Mouse (Mus musculus) neural tube, embryonic 11.5 days (tissue): ENCODE results near the gene Duxf3. TPM values are rescaled to one million over a fixed set of nuclear protein-coding genes. Genes with fewer than 3 reads are reported as not detected.
"Not testable (repeated sequence)": the region's sequence is repeated elsewhere in the genome, so short reads cannot be mapped to it uniquely, and the experiment has no call there.

ENCODE experiments used
- ATAC-seq: fragments of 200-750 bp; cut with Nextera tagmentation; 2 replicates; pipeline ENCODE4 v1.8.0; 2017; ENCODE audit warnings: moderate number of reproducible peaks, mild to moderate bottlenecking, moderate TSS enrichment, moderate library complexity; ENCODE audit not compliant: insufficient read depth, low FRiP score, low TSS enrichment
- DNase-seq: peaks from one replicate; pipeline ENCODE4 v3.0.0-alpha.2; 2015; ENCODE audit warnings: low spot score
- H3K27ac ChIP-seq: fragments of 300-500 bp; sonication (generic); 2 replicates; pipeline ENCODE4 v1.5.1; 2014; ENCODE audit warnings: low read depth, mild to moderate bottlenecking, low read length
- H3K27me3 ChIP-seq: fragments of 300-500 bp; sonication (generic); 2 replicates; pipeline ENCODE4 v1.6.1; 2014; ENCODE audit warnings: mild to moderate bottlenecking, low read length, mixed read lengths; ENCODE audit not compliant: control insufficient read depth, insufficient read depth
- H3K36me3 ChIP-seq: fragments of 300-500 bp; sonication (generic); 2 replicates; pipeline ENCODE4 v1.6.1; 2014; ENCODE audit warnings: mild to moderate bottlenecking, low read length, moderate library complexity, mixed read lengths; ENCODE audit not compliant: control insufficient read depth, insufficient read depth
- H3K4me1 ChIP-seq: fragments of 300-500 bp; sonication (generic); 2 replicates; pipeline ENCODE4 v1.6.1; 2014; ENCODE audit warnings: low read length, mixed read lengths; ENCODE audit not compliant: control insufficient read depth, insufficient read depth
- H3K4me2 ChIP-seq: fragments of 300-500 bp; sonication (generic); 2 replicates; pipeline ENCODE4 v1.6.1; 2014; ENCODE audit warnings: low read depth, mild to moderate bottlenecking, moderate library complexity
- H3K4me3 ChIP-seq: fragments of 300-500 bp; sonication (generic); 2 replicates; pipeline ENCODE4 v1.5.1; 2014; ENCODE audit warnings: low read depth, low read length
- H3K9ac ChIP-seq: fragments of 300-500 bp; sonication (generic); 2 replicates; pipeline ENCODE4 v1.6.1; 2014; ENCODE audit warnings: mild to moderate bottlenecking, low read length
- H3K9me3 ChIP-seq: fragments of 300-500 bp; sonication (generic); 2 replicates; pipeline ENCODE4 v1.6.1; 2016; ENCODE audit warnings: low read length; ENCODE audit not compliant: control insufficient read depth
- WGBS: fragments of 180-500 bp; shearing (Covaris S2); extraction: QIAGEN DNeasy Blood & Tissue Kit; methylation state at CpG from one replicate; pipeline ENCODE4 v1.1.7; 2014; 5-methylcytosine and 5-hydroxymethylcytosine counted together
- polyA plus RNA-seq: library from polyadenylated mRNA; unstranded; fragments of >200 nt; fragmentation: Nextera tagmentation; extraction: Ambion mirVana; gene quantifications from 2 replicates; pipeline ENCODE4 v1.2.1, GENCODE M21; 2014

Gene Duxf3
- not detected in 2 replicates for polyA plus RNA-seq

DNA sequence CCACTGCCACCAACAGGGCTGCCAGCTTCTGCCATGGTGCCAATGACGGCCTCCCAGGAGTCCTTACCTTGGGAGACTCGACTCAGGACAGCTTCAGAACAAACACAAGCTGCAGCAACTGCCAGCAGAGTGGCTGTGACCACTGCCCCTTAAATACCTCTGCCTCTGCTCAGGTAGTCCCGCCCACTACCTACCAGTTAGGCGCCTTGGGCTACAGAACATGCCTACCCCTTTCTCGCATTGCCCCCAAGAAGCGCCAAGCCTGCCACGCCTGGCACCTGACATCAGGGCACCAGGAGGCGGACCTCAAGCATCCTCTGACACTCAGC, at the start of gene Duxf3:
TSS of gene Duxf3 (minus strand) at position 35 of the 329 bp plus-strand sequence.
- not testable (repeated sequence) for H3K4me3 ChIP-seq, H3K4me1 ChIP-seq, H3K27me3 ChIP-seq, H3K27ac ChIP-seq, H3K36me3 ChIP-seq, H3K9ac ChIP-seq, H3K4me2 ChIP-seq, DNase-seq
- WGBS = 88% methylated on average over 6 of the region's 8 CpGs
- peaks cover 17% of the 10 kb centered on the region for H3K9me3 ChIP-seq
- ATAC-seq = peak; percentile 41

DNA sequence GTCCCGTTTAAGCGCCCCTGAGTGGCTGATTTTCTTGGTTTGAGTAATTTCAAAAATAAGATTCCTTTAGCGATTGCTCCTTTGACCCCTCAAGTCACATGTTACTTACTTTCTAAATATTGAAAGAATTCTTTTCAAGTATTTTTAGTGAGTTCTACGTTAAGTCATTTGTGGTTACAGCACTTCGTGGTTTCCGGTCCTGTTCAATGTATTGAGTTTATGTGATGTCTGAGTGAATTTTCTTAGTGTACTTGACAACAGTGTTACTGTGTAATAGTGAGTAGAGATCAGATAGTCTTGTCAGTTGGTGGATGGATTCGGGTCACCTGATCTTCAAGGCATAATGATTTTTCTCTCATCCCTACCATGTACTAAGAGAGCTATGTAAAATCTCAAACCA, 49.8 kb upstream of the Duxf3 start:
- no peak overlapping the region for H3K9ac ChIP-seq
- WGBS = 95% methylated on average over 7 of the region's 7 CpGs
- H3K36me3 ChIP-seq = peaks cover 13% of the 10 kb centered on the region
- H3K27me3 ChIP-seq = no peaks in the 10 kb centered on the region
- no peaks in the 10 kb centered on the region for H3K4me1 ChIP-seq
- no peak overlapping the region for H3K4me3 ChIP-seq
- ATAC-seq (no peak), DNase-seq (no peak)
- H3K27ac ChIP-seq = no peak overlapping the region
- no peaks in the 10 kb centered on the region for H3K9me3 ChIP-seq
- H3K4me2 ChIP-seq = no peak overlapping the region

DNA sequence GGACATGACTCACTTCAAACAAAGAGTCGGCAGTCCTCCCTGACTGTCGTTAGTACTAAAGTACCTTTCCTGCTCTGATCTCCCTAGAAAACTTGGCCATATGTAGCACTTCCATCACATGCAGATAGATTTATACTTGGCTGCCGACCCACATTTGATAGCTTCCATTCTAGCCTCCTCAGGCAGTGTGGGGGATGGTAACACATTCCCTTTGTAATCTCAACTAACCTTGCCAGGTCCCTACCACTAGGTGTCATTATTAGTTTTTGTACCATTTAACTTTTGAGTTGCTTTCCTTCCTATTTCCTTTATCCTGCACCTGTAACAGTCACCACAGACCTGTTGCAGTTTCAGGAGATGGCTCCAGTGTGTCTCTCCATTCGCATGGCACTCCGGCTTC, 26.0 kb upstream of the Duxf3 start:
- ATAC-seq = no peak
- Histone ChIP-seq H3K4me1 (no peaks in the 10 kb centered on the region), H3K4me2 (no peak overlapping the region), H3K4me3 (no peak overlapping the region), H3K9me3 (no peaks in the 10 kb centered on the region), H3K27ac (no peak overlapping the region), H3K36me3 (peaks cover 2% of the 10 kb centered on the region; the same call in 1 of the 2 replicates), H3K27me3 (no peaks in the 10 kb centered on the region), H3K9ac (no peak overlapping the region)
- WGBS = 83% methylated on average over 5 of the region's 5 CpGs
- DNase-seq = no peak

DNA sequence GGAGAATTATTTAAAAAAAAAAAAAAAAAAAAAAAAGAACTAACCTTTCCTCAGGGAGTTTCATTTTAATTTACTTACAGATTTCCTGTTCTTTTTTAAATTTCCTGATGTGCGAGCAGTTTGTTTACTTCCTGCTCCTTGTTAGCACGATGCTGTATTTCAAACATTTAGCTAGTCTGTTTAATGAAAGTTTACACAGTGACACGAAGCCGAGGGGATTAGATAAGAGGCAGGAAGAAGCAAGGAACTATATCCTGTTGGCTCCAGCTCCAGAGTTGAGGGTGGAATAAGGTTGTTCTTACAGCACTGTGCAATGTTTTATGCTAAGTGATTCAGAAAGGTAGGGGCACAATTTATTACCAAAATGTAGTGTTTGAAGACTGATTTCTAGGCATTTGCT, 23.5 kb upstream of the Duxf3 start:
- H3K4me1 ChIP-seq = no peaks in the 10 kb centered on the region
- ATAC-seq (no peak), DNase-seq (no peak)
- no peaks in the 10 kb centered on the region for H3K36me3 ChIP-seq
- H3K9ac ChIP-seq = no peak overlapping the region
- H3K27ac ChIP-seq = no peak overlapping the region
- 14% methylated on average over 4 of the region's 4 CpGs for WGBS
- no peaks in the 10 kb centered on the region for H3K27me3 ChIP-seq
- H3K4me3 ChIP-seq = peak overlapping the region; percentile 84
- H3K4me2 ChIP-seq = peak overlapping the region; percentile 48
- no peaks in the 10 kb centered on the region for H3K9me3 ChIP-seq

DNA sequence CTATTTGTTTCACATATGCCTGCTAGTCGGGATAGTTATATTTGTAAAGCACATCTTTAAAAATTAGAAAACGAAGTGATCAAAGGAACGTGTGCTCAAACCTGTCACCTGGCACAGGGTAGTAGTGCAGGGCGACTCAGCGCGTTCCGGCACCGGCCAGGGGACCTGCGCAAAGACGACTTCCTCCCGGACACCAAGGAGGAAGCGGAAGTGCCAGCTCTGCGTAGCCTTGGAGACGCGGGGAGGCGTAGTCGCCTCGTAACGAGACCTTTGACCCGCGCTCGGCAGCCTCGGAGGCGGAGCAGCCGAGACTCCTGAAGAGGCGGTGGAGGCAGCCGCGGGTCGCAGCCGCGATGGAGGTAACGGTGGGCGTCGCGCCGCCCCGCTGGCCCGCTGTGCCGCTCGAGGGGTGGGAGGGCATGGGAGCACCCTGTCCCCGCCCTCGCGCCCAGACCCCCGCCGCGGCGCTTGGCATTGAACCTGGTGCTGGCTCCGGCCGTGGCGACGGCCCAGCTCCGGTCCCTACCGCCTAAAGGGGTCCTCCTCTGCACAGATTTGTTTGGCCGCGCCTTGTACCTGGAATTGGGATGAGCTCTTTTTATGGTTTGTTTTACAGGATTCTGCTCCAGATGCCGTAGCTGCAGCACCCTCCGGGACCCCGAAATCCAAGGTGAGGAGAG, 22.9 kb upstream of the Duxf3 start, which contains the start of gene Gcc2:
TSS of gene Gcc2 (plus strand) at position 285 of the 680 bp plus-strand sequence.
- Histone ChIP-seq H3K4me1 (no peaks in the 10 kb centered on the region), H3K4me2 (peak within 1 kb of the TSS; percentile 48), H3K27ac (no peak within 1 kb of the TSS), H3K4me3 (peak within 1 kb of the TSS; percentile 84), H3K9me3 (no peaks in the 10 kb centered on the region), H3K9ac (peak within 1 kb of the TSS; percentile 74), H3K36me3 (no peaks in the 10 kb centered on the region), H3K27me3 (no peaks in the 10 kb centered on the region)
- peak; percentile 100 for ATAC-seq
- under 1% methylated on average over 52 of the region's 58 CpGs for WGBS
- peak; percentile 95 for DNase-seq

DNA sequence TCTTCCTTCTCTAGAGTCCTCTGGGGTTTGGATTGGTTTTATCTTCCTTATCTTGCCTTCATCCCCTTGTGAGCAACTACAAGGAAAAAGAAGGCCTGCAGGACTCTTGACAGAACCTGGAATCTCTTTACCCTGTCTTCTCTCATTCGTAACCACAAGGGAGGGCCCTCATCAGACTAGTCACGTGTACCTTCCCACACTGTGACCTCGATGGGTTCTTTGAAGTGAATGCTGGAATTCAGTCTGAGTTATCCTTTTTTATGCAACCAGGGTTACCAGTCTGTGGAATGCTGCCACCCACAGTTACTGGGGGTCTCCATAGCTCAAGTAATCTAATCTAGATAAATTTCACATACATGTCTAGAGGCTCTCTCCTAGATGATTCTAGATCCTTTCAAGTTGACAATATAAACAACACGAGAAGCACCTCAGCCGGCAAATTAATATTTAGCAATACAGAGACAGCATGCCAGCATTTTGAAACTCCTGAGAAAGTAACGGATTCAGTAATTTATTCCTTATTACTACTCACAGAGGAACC, 22.2 kb upstream of the Duxf3 start:
- H3K4me1 ChIP-seq = no peaks in the 10 kb centered on the region
- no peaks in the 10 kb centered on the region for H3K9me3 ChIP-seq
- ATAC-seq (peak; percentile 35), DNase-seq (no peak)
- no peaks in the 10 kb centered on the region for H3K27me3 ChIP-seq
- no peak overlapping the region for H3K27ac ChIP-seq
- H3K4me2 ChIP-seq = peak overlapping the region; percentile 48
- peak overlapping the region; percentile 84 for H3K4me3 ChIP-seq
- 43% methylated on average over 6 of the region's 6 CpGs for WGBS
- H3K36me3 ChIP-seq = no peaks in the 10 kb centered on the region
- H3K9ac ChIP-seq = peak overlapping the region; percentile 74; the same call in 1 of the 2 replicates

DNA sequence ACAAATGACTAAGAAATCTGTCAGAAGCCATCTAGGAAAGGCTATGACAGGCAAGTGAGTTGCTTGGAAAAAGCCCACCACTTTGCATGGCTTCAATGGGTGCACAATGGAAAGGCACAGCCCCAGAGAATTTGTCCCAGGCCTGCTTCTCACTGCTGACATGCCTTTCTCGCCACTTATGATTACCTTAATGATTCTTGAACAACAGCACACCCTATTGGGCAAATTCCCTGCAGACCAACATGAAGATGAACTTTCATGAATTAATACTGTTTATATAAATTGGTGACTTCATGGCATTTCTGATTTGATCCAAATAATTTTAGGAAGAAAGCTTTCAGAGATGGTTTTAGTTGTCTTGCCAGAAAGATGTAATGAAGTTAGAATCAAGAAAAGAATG, 17.1 kb upstream of the Duxf3 start:
- Histone ChIP-seq H3K4me1 (no peaks in the 10 kb centered on the region), H3K9me3 (no peaks in the 10 kb centered on the region), H3K4me3 (no peak overlapping the region), H3K27me3 (no peaks in the 10 kb centered on the region), H3K36me3 (no peaks in the 10 kb centered on the region), H3K27ac (no peak overlapping the region), H3K9ac (no peak overlapping the region), H3K4me2 (no peak overlapping the region)
- 31% methylated on average over 1 of the region's 1 CpGs for WGBS
- no peak for ATAC-seq
- no peak for DNase-seq

DNA sequence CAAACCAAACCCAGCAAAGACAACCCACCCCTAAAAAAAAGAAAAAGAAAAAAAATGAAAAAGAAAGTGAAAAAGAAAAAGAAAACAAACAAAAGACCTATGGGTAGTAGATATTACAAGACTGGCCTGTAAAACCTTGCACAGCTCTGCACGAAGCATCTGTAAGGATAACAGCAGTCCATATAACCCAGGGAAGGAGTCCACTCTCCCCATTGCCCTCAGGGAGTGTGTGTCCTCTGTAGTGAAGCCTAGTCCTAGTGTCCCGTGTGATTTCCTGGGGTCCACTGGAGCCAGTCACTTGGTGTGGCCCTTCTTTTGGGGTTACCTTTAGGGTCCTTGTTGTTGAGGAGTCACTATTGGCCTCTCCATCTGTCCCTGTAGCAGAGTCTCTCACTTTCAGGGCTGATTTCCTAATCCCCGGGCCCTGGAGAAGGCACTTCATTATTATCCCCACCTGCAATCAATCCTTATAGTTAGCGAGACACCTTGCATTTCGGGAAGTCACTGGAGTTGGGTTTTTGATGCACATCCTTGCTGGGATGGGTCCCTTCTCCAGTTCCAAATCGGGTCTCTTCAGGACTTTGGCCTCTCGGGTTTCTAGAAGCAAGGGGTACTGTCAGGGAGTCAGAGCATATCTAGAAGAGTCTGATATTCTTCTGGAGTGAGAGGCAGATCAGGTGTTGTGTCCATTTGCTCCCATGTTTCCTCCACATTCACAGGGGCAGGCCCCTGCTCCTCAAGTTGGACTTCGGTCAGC, 6.7 kb upstream of the Duxf3 start:
- not testable (repeated sequence) for DNase-seq, H3K4me1 ChIP-seq, H3K4me2 ChIP-seq, H3K9me3 ChIP-seq, H3K9ac ChIP-seq, H3K27ac ChIP-seq, H3K36me3 ChIP-seq, H3K27me3 ChIP-seq, H3K4me3 ChIP-seq
- ATAC-seq = peak; percentile 83; the same call in 1 of the 2 replicates
- WGBS = 83% methylated on average over 7 of the region's 8 CpGs
